Comparison of ENCODE assay signal across 32 mouse cellular contexts in genomic region chr14:8251330-8251885, GRCm38 (mm10). TPM values are rescaled to one million over a fixed set of nuclear protein-coding genes. Genes with fewer than 3 reads are reported as not detected.
DNase-seq lines count a peak whose midpoint lies in the region; ATAC-seq lines count a peak whose summit lies in the region.
"Had no signal": no experiment of that assay in that cellular context is flagged by ENCODE, and none has a peak within 500 bp of the region (broad histone marks: within the 10 kb centered on the region; RNA-seq: fewer than 3 reads in every experiment).

No protein-coding gene starts in this region.

- no peaks in the 10 kb centered on the region for H3K27me3 ChIP-seq in hindbrain, embryonic 16.5 days (replicated peaks; ENCODE audit: control insufficient read depth, insufficient read depth, low read length)
- no peaks in the 10 kb centered on the region for H3K27me3 ChIP-seq in hindbrain, embryonic 12.5 days
- no peaks in the 10 kb centered on the region for H3K27me3 ChIP-seq in liver, embryonic 11.5 days (replicated peaks; ENCODE audit: control insufficient read depth, insufficient read depth, low read length)
- H3K27me3 ChIP-seq: CH12.LX; embryonic facial prominence, embryonic 13.5 days; forebrain, embryonic 15.5 days; limb, embryonic 12.5 days; neural tube, embryonic 13.5 days had no signal

- H3K4me2 ChIP-seq in hindbrain, embryonic 16.5 days (ENCODE audit: low read length): no peak overlapping the region
- H3K4me2 ChIP-seq in hindbrain, embryonic 12.5 days (replicated peaks): no peak overlapping the region
- H3K4me2 ChIP-seq in liver, embryonic 11.5 days: no peak overlapping the region
- H3K4me2 ChIP-seq: embryonic facial prominence, embryonic 13.5 days; forebrain, embryonic 15.5 days; heart, embryonic 12.5 days; limb, embryonic 12.5 days; lung, embryonic 14.5 days; neural tube, embryonic 13.5 days had no signal

- DNase-seq in cerebellum, postnatal 10 days: peak; percentile 66 to 71
- DNase-seq in cerebellum, adult 11 months: no peak
- DNase-seq in liver, embryonic 11.5 days (ENCODE audit: low spot score): peak; percentile 28
- DNase-seq in liver: no peak
- no peak for DNase-seq in urinary bladder, postnatal 14 days (ENCODE audit: low spot score)
- DNase-seq: adrenal gland, adult 2 months; adrenal gland, postnatal 36 days; cerebellum, adult 8-10 months; gastrocnemius, postnatal 25 days; heart, adult 2 months; kidney, adult 9 months; kidney, postnatal 10 days; lung, embryonic 14.5 days; lung, postnatal 14 days; midbrain, embryonic 14.5 days; retina, postnatal 1 day; right cerebral cortex, postnatal 14 days; thymus, postnatal 4 days had no signal

- H3K27ac ChIP-seq in hindbrain, embryonic 16.5 days (ENCODE audit: low read depth, low read length): no peak overlapping the region
- H3K27ac ChIP-seq in hindbrain, embryonic 12.5 days: no peak overlapping the region
- H3K27ac ChIP-seq in liver, embryonic 11.5 days (ENCODE audit: low read depth, low read length): no peak overlapping the region
- H3K27ac ChIP-seq: embryonic facial prominence, embryonic 13.5 days; forebrain, embryonic 10.5 days; forebrain, embryonic 15.5 days; heart, adult 2 months; limb, embryonic 12.5 days; liver, embryonic 14.5 days; neural tube, embryonic 13.5 days had no signal

- H3K4me1 ChIP-seq in hindbrain, embryonic 16.5 days (ENCODE audit: control insufficient read depth, insufficient read depth, low read depth, low read length): no peaks in the 10 kb centered on the region
- H3K4me1 ChIP-seq in hindbrain, embryonic 12.5 days: no peaks in the 10 kb centered on the region
- H3K4me1 ChIP-seq in liver, embryonic 11.5 days (replicated peaks; ENCODE audit: control insufficient read depth, insufficient read depth, low read length): no peaks in the 10 kb centered on the region
- H3K4me1 ChIP-seq: embryonic facial prominence, embryonic 13.5 days; forebrain, embryonic 10.5 days; forebrain, embryonic 15.5 days; heart, embryonic 12.5 days; limb, embryonic 12.5 days; neural tube, embryonic 13.5 days had no signal

- no peaks in the 10 kb centered on the region for H3K9me3 ChIP-seq in hindbrain, embryonic 16.5 days (ENCODE audit: control insufficient read depth, low read length)
- H3K9me3 ChIP-seq in hindbrain, embryonic 12.5 days (replicated peaks): no peaks in the 10 kb centered on the region
- H3K9me3 ChIP-seq in liver, embryonic 11.5 days (ENCODE audit: control insufficient read depth, low read length): no peaks in the 10 kb centered on the region
- H3K9me3 ChIP-seq: embryonic facial prominence, embryonic 13.5 days; forebrain, embryonic 10.5 days; forebrain, embryonic 15.5 days; heart, embryonic 12.5 days; limb, embryonic 12.5 days; neural tube, embryonic 13.5 days had no signal

- WGBS in hindbrain, embryonic 16.5 days: 89% methylated on average over 8 of the region's 8 CpGs
- 90% methylated on average over 8 of the region's 8 CpGs for WGBS in hindbrain, embryonic 12.5 days
- WGBS in liver, embryonic 11.5 days: 92% methylated on average over 8 of the region's 8 CpGs

- no peak overlapping the region for H3K9ac ChIP-seq in hindbrain, embryonic 16.5 days (ENCODE audit: low read depth, low read length)
- H3K9ac ChIP-seq in hindbrain, embryonic 12.5 days: no peak overlapping the region
- H3K9ac ChIP-seq in liver, embryonic 11.5 days (ENCODE audit: low read depth, low read length): no peak overlapping the region
- H3K9ac ChIP-seq: embryonic facial prominence, embryonic 13.5 days; forebrain, embryonic 15.5 days; heart, embryonic 12.5 days; limb, embryonic 12.5 days; liver, embryonic 14.5 days; lung, embryonic 14.5 days; neural tube, embryonic 13.5 days had no signal

- no peak overlapping the region for H3K4me3 ChIP-seq in hindbrain, embryonic 16.5 days (ENCODE audit: low read length)
- no peak overlapping the region for H3K4me3 ChIP-seq in hindbrain, embryonic 12.5 days
- no peak overlapping the region for H3K4me3 ChIP-seq in liver, embryonic 11.5 days (ENCODE audit: low read depth, low read length)
- H3K4me3 ChIP-seq: embryonic facial prominence, embryonic 13.5 days; forebrain, embryonic 10.5 days; forebrain, embryonic 15.5 days; heart, adult 2 months; heart, embryonic 12.5 days; limb, embryonic 12.5 days; neural tube, embryonic 13.5 days had no signal

- no peaks in the 10 kb centered on the region for H3K36me3 ChIP-seq in hindbrain, embryonic 16.5 days (ENCODE audit: control insufficient read depth, insufficient read depth, low read length)
- no peaks in the 10 kb centered on the region for H3K36me3 ChIP-seq in hindbrain, embryonic 12.5 days
- no peaks in the 10 kb centered on the region for H3K36me3 ChIP-seq in liver, embryonic 11.5 days (ENCODE audit: control insufficient read depth, insufficient read depth, low read length)
- H3K36me3 ChIP-seq: embryonic facial prominence, embryonic 13.5 days; forebrain, embryonic 10.5 days; forebrain, embryonic 15.5 days; heart, embryonic 12.5 days; limb, embryonic 12.5 days; neural tube, embryonic 13.5 days had no signal

- 0 out of 2 replicates have a peak, but pooled peaks have one; percentile 29 for ATAC-seq in hindbrain, embryonic 16.5 days
- no peak for ATAC-seq in hindbrain, embryonic 12.5 days (ENCODE audit: low FRiP score)
- ATAC-seq in liver, embryonic 11.5 days (replicated peaks; ENCODE audit: low FRiP score): no peak
- ATAC-seq: activated CD4-positive, CD25-positive, alpha-beta regulatory T cell, adult 4 months; forebrain, embryonic 15.5 days had no signal

RNA-seq across cellular contexts. Expression of gene Acox2, which starts 7.7 kb away (rescaled TPM):
- 0.09 and 0.23 TPM in 2 replicates for polyA plus RNA-seq in hindbrain, embryonic 16.5 days (2015; fragmentation: Nextera tagmentation; extraction: Ambion mirVana)
- polyA plus RNA-seq in hindbrain, embryonic 12.5 days (2016; fragmentation: Nextera tagmentation; extraction: Ambion mirVana): 0.26 TPM in 1 of 2 replicates, not detected in the other
- 1.0 and 1.2 TPM in 2 replicates for polyA plus RNA-seq in liver, embryonic 11.5 days (2014; fragmentation: Nextera tagmentation; extraction: Ambion mirVana)
- polyA plus RNA-seq: activated CD4-positive, CD25-positive, alpha-beta regulatory T cell, adult 4 months; C2C12; embryonic facial prominence, embryonic 13.5 days; forebrain, embryonic 10.5 days; forebrain, embryonic 15.5 days; heart, postnatal 0 days; limb, embryonic 12.5 days; midbrain, embryonic 14.5 days; neural tube, embryonic 13.5 days; stomach, embryonic 14.5 days had no signal

RNA-seq across cellular contexts. Expression of gene Kctd6, which starts 37.5 kb away (rescaled TPM):
- 5.4 and 5.7 TPM in 2 replicates for polyA plus RNA-seq in hindbrain, embryonic 16.5 days (2015; fragmentation: Nextera tagmentation; extraction: Ambion mirVana)
- polyA plus RNA-seq in hindbrain, embryonic 12.5 days (2016; fragmentation: Nextera tagmentation; extraction: Ambion mirVana): 15.6 and 16.0 TPM in 2 replicates
- 9.0 and 10.6 TPM in 2 replicates for polyA plus RNA-seq in liver, embryonic 11.5 days (2014; fragmentation: Nextera tagmentation; extraction: Ambion mirVana)

Comparison
In these comparisons a context has a peak if more than half of its experiments do, and no peak if none do; other contexts are left out.
1. DNase-seq: peak in cerebellum, postnatal 10 days (2 of 2) and liver, embryonic 11.5 days (single experiment); none in cerebellum, adult 11 months (single experiment), liver (single experiment) and urinary bladder, postnatal 14 days (single experiment).